Mouse (Mus musculus) kidney, postnatal 0 days (tissue): ENCODE data around the gene Pofut2. TPM values are rescaled to one million over a fixed set of nuclear protein-coding genes. Genes with fewer than 3 reads are reported as not detected.

ENCODE experiments used
- ATAC-seq: fragments of 200-750 bp; cut with Nextera tagmentation; replicated peaks from 2 replicates; pipeline ENCODE4 v1.8.0; 2017; ENCODE audit warnings: low read depth, moderate number of reproducible peaks, moderate TSS enrichment, moderate library complexity; ENCODE audit not compliant: low FRiP score
- DNase-seq: peaks from one replicate; pipeline ENCODE4 v3.0.0-alpha.2; 2016; ENCODE audit warnings: low spot score
- H3K27ac ChIP-seq: fragments of 300-500 bp; sonication (generic); 2 replicates; pipeline ENCODE4 v1.5.1; 2014; ENCODE audit warnings: mild to moderate bottlenecking
- H3K27me3 ChIP-seq: fragments of 300-500 bp; sonication (generic); 2 replicates; pipeline ENCODE4 v1.6.1; 2014; ENCODE audit warnings: low read length, mixed read lengths; ENCODE audit not compliant: insufficient read depth
- H3K36me3 ChIP-seq: fragments of 300-500 bp; sonication (generic); 2 replicates; pipeline ENCODE4 v1.6.1; 2014; ENCODE audit warnings: low read length, mixed read lengths; ENCODE audit not compliant: insufficient read depth
- H3K4me1 ChIP-seq: fragments of 300-500 bp; sonication (generic); replicated peaks from 2 replicates; pipeline ENCODE4 v1.6.1; 2014; ENCODE audit warnings: antibody characterized with exemption, low read length, mixed read lengths; ENCODE audit not compliant: insufficient read depth
- H3K4me2 ChIP-seq: fragments of 300-500 bp; sonication (generic); 2 replicates; pipeline ENCODE4 v1.6.1; 2014; ENCODE audit warnings: mild to moderate bottlenecking, low read length, moderate library complexity, mixed read lengths
- H3K4me3 ChIP-seq: fragments of 300-500 bp; sonication (generic); replicated peaks from 2 replicates; pipeline ENCODE4 v1.5.1; 2014; ENCODE audit warnings: low read depth, low read length
- H3K9ac ChIP-seq: fragments of 300-500 bp; sonication (generic); 2 replicates; pipeline ENCODE4 v1.6.1; 2014; ENCODE audit warnings: low read depth, low read length
- H3K9me3 ChIP-seq: fragments of 300-500 bp; sonication (generic); replicated peaks from 2 replicates; pipeline ENCODE4 v1.6.1; 2016; ENCODE audit warnings: low read length, inconsistent platforms, mixed read lengths
- CTCF ChIP-seq: IDR thresholded peaks from 2 replicates; pipeline ENCODE4 v1.5.1; 2016; ENCODE audit warnings: antibody characterized with exemption, low read depth, mild to moderate bottlenecking, moderate library complexity
- WGBS: fragments of 180-500 bp; shearing (Covaris S2); extraction: QIAGEN DNeasy Blood & Tissue Kit; methylation state at CpG from one replicate; pipeline ENCODE4 v1.1.7; 2014; 5-methylcytosine and 5-hydroxymethylcytosine counted together
- polyA plus RNA-seq: library from polyadenylated mRNA; unstranded; fragments of >200 nt; fragmentation: Nextera tagmentation; extraction: Ambion mirVana; gene quantifications from 2 replicates; pipeline ENCODE4 v1.2.1, GENCODE M21; 2015

Gene Pofut2
- polyA plus RNA-seq, 1 experiment from 2014 or later: 96.9 TPM

GRCm38 (mm10) chr10:77221108-77221507 is 37.9 kb upstream of the Pofut2 start:
- Histone ChIP-seq H3K4me2 (no peak overlapping the region; the same call in 1 of the 2 replicates), H3K9ac (no peak overlapping the region), H3K36me3 (no peaks in the 10 kb centered on the region), H3K9me3 (no peaks in the 10 kb centered on the region), H3K4me3 (no peak overlapping the region), H3K27me3 (no peaks in the 10 kb centered on the region), H3K27ac (peak overlapping the region; percentile 37), H3K4me1 (peaks cover 9% of the 10 kb centered on the region)
- DNase-seq (peak; percentile 52), ATAC-seq (no peak)
- WGBS: 9% methylated on average over 11 of the region's 11 CpGs
- TF ChIP-seq CTCF: no peak

DNA sequence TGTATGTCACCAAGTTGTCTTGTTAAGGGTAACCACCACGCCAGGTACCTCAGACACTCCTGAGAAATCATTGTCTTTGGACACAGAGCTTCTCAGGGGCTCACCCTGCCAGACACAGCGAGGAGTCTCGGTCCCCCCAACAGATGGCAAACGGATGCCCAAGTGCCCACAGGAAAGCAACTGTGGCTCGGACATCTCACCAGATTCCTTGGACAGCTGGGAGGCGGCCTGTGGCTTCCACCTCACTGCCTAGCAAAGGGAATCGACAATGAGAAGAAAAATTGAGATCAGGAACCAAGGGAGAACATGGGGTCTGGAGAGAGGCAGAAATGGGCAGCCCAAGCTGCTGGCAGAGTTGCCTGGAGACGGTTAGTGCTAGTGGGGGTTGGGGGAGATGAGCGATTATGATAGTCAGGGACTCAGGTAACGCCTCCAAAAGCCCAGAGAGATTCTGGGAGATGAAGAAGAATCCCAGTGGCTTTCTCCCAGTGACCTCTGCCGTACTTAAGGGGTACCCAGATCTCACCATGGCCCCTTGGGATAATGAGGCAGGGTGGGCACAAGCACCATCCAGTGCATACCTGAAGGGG is 36.0 kb upstream of the Pofut2 start:
- no peak for ATAC-seq
- no peak for TF ChIP-seq CTCF
- H3K9me3 ChIP-seq: no peaks in the 10 kb centered on the region

DNA sequence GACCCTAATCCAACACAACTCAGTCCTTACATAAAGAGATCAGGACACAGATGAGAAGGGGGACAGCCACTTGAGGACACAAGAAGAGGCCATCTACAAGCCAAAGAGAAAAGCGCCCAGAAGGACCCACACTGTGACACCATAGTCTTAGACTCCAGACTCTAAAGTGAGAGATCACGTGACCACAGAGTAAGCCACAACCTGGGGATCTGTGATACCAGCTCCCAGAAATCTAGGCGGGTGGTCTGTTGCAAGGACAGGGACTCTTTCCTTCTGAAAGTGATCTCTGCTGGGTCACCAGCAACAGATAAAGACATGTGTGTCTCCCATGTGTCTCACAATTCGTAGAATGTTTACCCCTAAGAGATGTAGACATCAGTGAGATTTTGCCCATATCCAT is 34.6 kb upstream of the Pofut2 start:
- no peak for TF ChIP-seq CTCF
- Histone ChIP-seq H3K9ac (no peak overlapping the region), H3K27me3 (no peaks in the 10 kb centered on the region), H3K36me3 (no peaks in the 10 kb centered on the region), H3K4me3 (no peak overlapping the region), H3K4me2 (no peak overlapping the region), H3K27ac (no peak overlapping the region), H3K4me1 (no peaks in the 10 kb centered on the region), H3K9me3 (no peaks in the 10 kb centered on the region)
- DNase-seq: no peak
- no peak for ATAC-seq
- WGBS: 92% methylated on average over 4 of the region's 4 CpGs

More for the DNA sequence above, 36.0 kb upstream of the Pofut2 start:
- Histone ChIP-seq H3K36me3 (no peaks in the 10 kb centered on the region), H3K4me3 (no peak overlapping the region), H3K4me1 (no peaks in the 10 kb centered on the region), H3K27ac (no peak overlapping the region), H3K9ac (no peak overlapping the region), H3K4me2 (no peak overlapping the region), H3K27me3 (no peaks in the 10 kb centered on the region)
- DNase-seq: no peak
- 87% methylated on average over 11 of the region's 11 CpGs for WGBS

GRCm38 (mm10) chr10:77225414-77225813 is 33.6 kb upstream of the Pofut2 start:
- Histone ChIP-seq H3K4me2 (no peak overlapping the region), H3K9ac (no peak overlapping the region), H3K9me3 (no peaks in the 10 kb centered on the region), H3K4me1 (no peaks in the 10 kb centered on the region), H3K36me3 (no peaks in the 10 kb centered on the region), H3K27me3 (no peaks in the 10 kb centered on the region), H3K4me3 (no peak overlapping the region), H3K27ac (no peak overlapping the region)
- DNase-seq (peak; percentile 55), ATAC-seq (no peak)
- 43% methylated on average over 9 of the region's 9 CpGs for WGBS
- no peak for TF ChIP-seq CTCF

- no peak overlapping the region for H3K4me3 ChIP-seq
- no peak overlapping the region for H3K4me2 ChIP-seq
- H3K36me3 ChIP-seq: no peaks in the 10 kb centered on the region
- no peak overlapping the region for H3K27ac ChIP-seq
- ATAC-seq (no peak), DNase-seq (no peak)
- H3K9ac ChIP-seq: no peak overlapping the region
- no peaks in the 10 kb centered on the region for H3K9me3 ChIP-seq
- H3K4me1 ChIP-seq: no peaks in the 10 kb centered on the region
- 95% methylated on average over 8 of the region's 8 CpGs for WGBS
- H3K27me3 ChIP-seq: no peaks in the 10 kb centered on the region
- TF ChIP-seq CTCF: no peak
These were observed 32.9 kb upstream of the Pofut2 start for GRCm38 (mm10) chr10:77225995-77226688.

- Histone ChIP-seq H3K36me3 (no peaks in the 10 kb centered on the region), H3K9me3 (no peaks in the 10 kb centered on the region), H3K4me3 (no peak overlapping the region), H3K27ac (no peak overlapping the region), H3K9ac (no peak overlapping the region), H3K27me3 (no peaks in the 10 kb centered on the region), H3K4me1 (no peaks in the 10 kb centered on the region), H3K4me2 (no peak overlapping the region)
- ATAC-seq (no peak), DNase-seq (no peak)
- whole genome bisulfite sequencing: 61% methylated on average over 8 of the region's 8 CpGs
- TF ChIP-seq CTCF: no peak
These were observed 32.2 kb upstream of the Pofut2 start for GRCm38 (mm10) chr10:77226691-77227367.
